Comparison of ENCODE assay signal across 8 mouse cellular contexts in genomic region chr3:138528265-138528664, GRCm38 (mm10). TPM values are rescaled to one million over a fixed set of nuclear protein-coding genes. Genes with fewer than 3 reads are reported as not detected.
DNase-seq lines count a peak whose midpoint lies in the region; ATAC-seq and TF ChIP-seq lines count a peak whose summit lies in the region.

No protein-coding gene starts in this region.

- H3K27ac ChIP-seq in layer of hippocampus, adult 2 months: peak overlapping the region; percentile 94; the same call in 1 of the 2 replicates
- peak overlapping the region; percentile 99 for H3K27ac ChIP-seq in embryonic facial prominence, embryonic 10.5 days (replicated peaks)
- no peak overlapping the region for H3K27ac ChIP-seq in intestine, embryonic 14.5 days (ENCODE audit: low read depth)
- H3K27ac ChIP-seq in neural tube, embryonic 12.5 days: no peak overlapping the region

- H3K4me3 ChIP-seq in layer of hippocampus, adult 2 months: peak overlapping the region; percentile 83
- H3K4me3 ChIP-seq in embryonic facial prominence, embryonic 10.5 days: peak overlapping the region; percentile 96
- peak overlapping the region; percentile 93 for H3K4me3 ChIP-seq in intestine, embryonic 14.5 days (ENCODE audit: low read depth, low read length)
- peak overlapping the region; percentile 99 for H3K4me3 ChIP-seq in neural tube, embryonic 12.5 days

- TF ChIP-seq CTCF in layer of hippocampus, adult 2 months (conservative IDR thresholded peaks at IDR 0.05): no peak

- no peaks in the 10 kb centered on the region for H3K36me3 ChIP-seq in embryonic facial prominence, embryonic 10.5 days (replicated peaks)
- H3K36me3 ChIP-seq in intestine, embryonic 14.5 days (ENCODE audit: control insufficient read depth, insufficient read depth, low read length): no peaks in the 10 kb centered on the region
- H3K36me3 ChIP-seq in neural tube, embryonic 12.5 days: no peaks in the 10 kb centered on the region

- H3K27me3 ChIP-seq in embryonic facial prominence, embryonic 10.5 days (replicated peaks; ENCODE audit: low read depth, poor library complexity, severe bottlenecking): peaks cover 12% of the 10 kb centered on the region
- H3K27me3 ChIP-seq in intestine, embryonic 14.5 days (replicated peaks; ENCODE audit: control insufficient read depth, insufficient read depth, low read length): no peaks in the 10 kb centered on the region
- H3K27me3 ChIP-seq in neural tube, embryonic 12.5 days (replicated peaks): no peaks in the 10 kb centered on the region

- peak overlapping the region; percentile 82 for H3K4me2 ChIP-seq in intestine, embryonic 14.5 days (ENCODE audit: low read length)
- peak overlapping the region; percentile 67 for H3K4me2 ChIP-seq in neural tube, embryonic 12.5 days (replicated peaks)

- peak overlapping the region; percentile 94 for H3K9ac ChIP-seq in intestine, embryonic 14.5 days (ENCODE audit: low read length)
- peak overlapping the region; percentile 99 for H3K9ac ChIP-seq in neural tube, embryonic 12.5 days

- DNase-seq in layer of hippocampus, adult 2 months (ENCODE audit: low spot score in 2 of 2): no peak
- no peak for DNase-seq in layer of hippocampus, adult 11-12 months (ENCODE audit: low spot score)
- DNase-seq in embryonic facial prominence, embryonic 10.5 days (ENCODE audit: low spot score): no peak
- no peak for DNase-seq in intestine, embryonic 14.5 days (ENCODE audit: low spot score)
- DNase-seq in yolk sac, embryonic 10.5 days (ENCODE audit: low spot score): no peak
- no peak for DNase-seq in kidney, postnatal 25 days
- DNase-seq in thymus, postnatal 25 days: no peak

- WGBS in embryonic facial prominence, embryonic 10.5 days: 4% methylated on average over 16 of the region's 16 CpGs
- WGBS in intestine, embryonic 14.5 days: 3% methylated on average over 16 of the region's 16 CpGs
- 1% methylated on average over 16 of the region's 16 CpGs for WGBS in neural tube, embryonic 12.5 days

- ATAC-seq in intestine, embryonic 14.5 days (replicated peaks; ENCODE audit: low FRiP score, low TSS enrichment, low read depth): no peak
- no peak for ATAC-seq in neural tube, embryonic 12.5 days (ENCODE audit: low FRiP score, low read depth)

- H3K9me3 ChIP-seq in embryonic facial prominence, embryonic 10.5 days: no peaks in the 10 kb centered on the region
- no peaks in the 10 kb centered on the region for H3K9me3 ChIP-seq in intestine, embryonic 14.5 days (ENCODE audit: control insufficient read depth, low read length)
- no peaks in the 10 kb centered on the region for H3K9me3 ChIP-seq in neural tube, embryonic 12.5 days

- peaks cover 42% of the 10 kb centered on the region for H3K4me1 ChIP-seq in embryonic facial prominence, embryonic 10.5 days
- H3K4me1 ChIP-seq in intestine, embryonic 14.5 days (replicated peaks; ENCODE audit: control insufficient read depth, insufficient read depth, low read length): peaks cover 33% of the 10 kb centered on the region
- peaks cover 24% of the 10 kb centered on the region for H3K4me1 ChIP-seq in neural tube, embryonic 12.5 days

RNA-seq across cellular contexts. Expression of gene Eif4e, which starts 2.3 kb away (rescaled TPM):
- total RNA-seq in layer of hippocampus, adult 2 months (2021): 100 to 1,000 TPM; 180 to 182 TPM
- 529 and 534 TPM in 2 replicates for polyA plus RNA-seq in embryonic facial prominence, embryonic 10.5 days (2016; fragmentation: Nextera tagmentation; extraction: Ambion mirVana)
- polyA plus RNA-seq in intestine, embryonic 14.5 days (2014; fragmentation: Nextera tagmentation; extraction: Ambion mirVana): 345 and 370 TPM in 2 replicates
- 309 and 317 TPM in 2 replicates for polyA plus RNA-seq in neural tube, embryonic 12.5 days (2016; fragmentation: Nextera tagmentation; extraction: Ambion mirVana)

RNA-seq across cellular contexts. Expression of gene Metap1, which starts 39.0 kb away (rescaled TPM):
- total RNA-seq in layer of hippocampus, adult 2 months (2021): 10 to 100 TPM; 43.8 to 46.0 TPM
- polyA plus RNA-seq in embryonic facial prominence, embryonic 10.5 days (2016; fragmentation: Nextera tagmentation; extraction: Ambion mirVana): 46.2 and 48.8 TPM in 2 replicates
- 63.5 and 63.8 TPM in 2 replicates for polyA plus RNA-seq in intestine, embryonic 14.5 days (2014; fragmentation: Nextera tagmentation; extraction: Ambion mirVana)
- 50.4 and 51.9 TPM in 2 replicates for polyA plus RNA-seq in neural tube, embryonic 12.5 days (2016; fragmentation: Nextera tagmentation; extraction: Ambion mirVana)

Comparison
In these comparisons a context has a peak if more than half of its experiments do, and no peak if none do; other contexts are left out.
1. H3K27ac ChIP-seq: peak in layer of hippocampus, adult 2 months (single experiment) and embryonic facial prominence, embryonic 10.5 days (single experiment); none in intestine, embryonic 14.5 days (single experiment) and neural tube, embryonic 12.5 days (single experiment).
2. Peak in every context shown above with its lines, with median percentiles within 50 percentile points of each other: H3K4me3 ChIP-seq.